ENCODE assay signal across 8 mouse cellular contexts in the genomic region with DNA sequence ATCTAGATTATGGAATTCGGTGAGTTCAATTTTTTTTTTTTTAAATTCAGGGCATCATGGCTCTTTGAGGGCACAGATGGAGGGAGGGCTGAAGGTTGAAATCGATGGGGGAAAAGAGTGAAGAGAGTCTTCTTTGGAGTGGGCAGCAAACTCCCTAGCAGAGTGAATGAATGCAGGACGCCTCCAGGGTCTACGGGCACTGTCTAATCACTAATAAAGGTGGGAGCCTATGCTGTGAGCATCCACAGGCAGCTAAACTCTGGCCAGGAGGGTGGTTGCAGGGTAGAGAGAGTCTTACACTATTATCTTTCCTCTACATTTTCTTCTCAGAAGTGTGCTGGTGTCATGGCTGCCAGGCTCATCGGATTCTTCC. TPM values are rescaled to one million over a fixed set of nuclear protein-coding genes. Genes with fewer than 3 reads are reported as not detected.
DNase-seq lines count a peak whose midpoint lies in the region; ATAC-seq and TF ChIP-seq lines count a peak whose summit lies in the region.

No protein-coding gene starts in this region.

- no peaks in the 10 kb centered on the region for H3K27me3 ChIP-seq in embryonic facial prominence, embryonic 11.5 days (ENCODE audit: control insufficient read depth, insufficient read depth, low read length)
- H3K27me3 ChIP-seq in myocyte (ENCODE audit: control insufficient read depth, insufficient read depth, insufficient read length) = no peaks in the 10 kb centered on the region

- no peaks in the 10 kb centered on the region for H3K9me3 ChIP-seq in embryonic facial prominence, embryonic 11.5 days (replicated peaks; ENCODE audit: control insufficient read depth, low read length)

- intact Hi-C loops in left cerebral cortex, adult 2 months (cut with DNase I) = no loop called here

- H3K79me2 ChIP-seq in myocyte (ENCODE audit: control insufficient read depth, insufficient read depth) = peaks cover 6% of the 10 kb centered on the region

- H3K4me2 ChIP-seq in embryonic facial prominence, embryonic 11.5 days (ENCODE audit: low read depth, low read length) = peak overlapping the region; percentile 47
- H3K4me2 ChIP-seq in myocyte (ENCODE audit: low read depth) = peak overlapping the region; percentile 93

- H3K4me1 ChIP-seq in embryonic facial prominence, embryonic 11.5 days (ENCODE audit: control insufficient read depth, insufficient read depth, low read length) = no peaks in the 10 kb centered on the region

- no peak for ATAC-seq in embryonic facial prominence, embryonic 11.5 days (replicated peaks; ENCODE audit: insufficient number of reproducible peaks, low FRiP score, low TSS enrichment, low read depth)

- no peak for TF ChIP-seq POLR2A in myocyte (IDR thresholded peaks at IDR 0.05; ENCODE audit: insufficient read length, low read depth)

- peak overlapping the region; percentile 42 for H3K9ac ChIP-seq in embryonic facial prominence, embryonic 11.5 days (replicated peaks; ENCODE audit: low read length)

- 47% methylated on average over 5 of the region's 5 CpGs for WGBS in embryonic facial prominence, embryonic 11.5 days

- H3K27ac ChIP-seq in left cerebral cortex, adult 2 months = peak overlapping the region; percentile 83
- no peak overlapping the region for H3K27ac ChIP-seq in embryonic facial prominence, embryonic 11.5 days (replicated peaks; ENCODE audit: low read depth, low read length)

- TF ChIP-seq CTCF in left cerebral cortex, adult 2 months (IDR thresholded peaks at IDR 0.05) = no peak

- DNase-seq in left cerebral cortex, adult 2 months (ENCODE audit: extremely low spot score in 1 of 2, low spot score in 2 of 2) = no peak
- DNase-seq in left cerebral cortex, adult 11 months (ENCODE audit: low spot score) = no peak
- DNase-seq in embryonic facial prominence, embryonic 11.5 days (ENCODE audit: low spot score) = no peak
- DNase-seq in induced T-regulatory cell, adult 2 months (ENCODE audit: low read depth) = peak; percentile 33
- DNase-seq in frontal cortex, postnatal 36 days (ENCODE audit: low spot score in 2 of 2) = no peak
- no peak for DNase-seq in layer of hippocampus, postnatal 36 days
- no peak for DNase-seq in adrenal gland, postnatal 10 days

- no peak overlapping the region for H3ac ChIP-seq in myocyte (ENCODE audit: control insufficient read depth, insufficient read length)

- H3K4me3 ChIP-seq in left cerebral cortex, adult 2 months = peak overlapping the region; percentile 69
- H3K4me3 ChIP-seq in embryonic facial prominence, embryonic 11.5 days (ENCODE audit: low read depth, low read length) = peak overlapping the region; percentile 49
- H3K4me3 ChIP-seq in myocyte = peak overlapping the region; percentile 29

- H3K36me3 ChIP-seq in embryonic facial prominence, embryonic 11.5 days (replicated peaks; ENCODE audit: control insufficient read depth, insufficient read depth, low read depth, low read length) = peaks cover 6% of the 10 kb centered on the region
- H3K36me3 ChIP-seq in myocyte (ENCODE audit: control insufficient read depth, insufficient read depth) = peaks cover 8% of the 10 kb centered on the region

TF ChIP-seq in myocyte, 11 proteins besides CTCF, POLR2A, EP300 and RAD21:
- TF ChIP-seq TCF12 (IDR thresholded peaks at IDR 0.05; ENCODE audit: insufficient read depth, poor library complexity, severe bottlenecking) (no peak), TCF3 (IDR thresholded peaks at IDR 0.05; ENCODE audit: insufficient read length, low read depth) (no peak), CEBPB (IDR thresholded peaks at IDR 0.05; ENCODE audit: insufficient read depth, poor library complexity, severe bottlenecking) (no peak), REST (IDR thresholded peaks at IDR 0.05; ENCODE audit: insufficient read depth, insufficient read length) (no peak), POLR2AphosphoS2 (IDR thresholded peaks at IDR 0.05; ENCODE audit: insufficient read length, low read depth) (no peak), MYOG (IDR thresholded peaks at IDR 0.05; ENCODE audit: control insufficient read depth in 1 of 3, insufficient read depth in 1 of 3, insufficient read length in 2 of 3, low read depth in 2 of 3) (no peak), MYOD1 (IDR thresholded peaks at IDR 0.05; ENCODE audit: control insufficient read depth in 1 of 3, insufficient read length in 2 of 3, low read depth in 2 of 3) (no peak), SRF (IDR thresholded peaks at IDR 0.05; ENCODE audit: control insufficient read depth, insufficient read length, low read depth) (no peak), MAX (IDR thresholded peaks at IDR 0.05; ENCODE audit: low read depth) (no peak), USF1 (IDR thresholded peaks at IDR 0.05; ENCODE audit: low read depth) (no peak), E2F4 (IDR thresholded peaks at IDR 0.05; ENCODE audit: insufficient read depth) (no peak)

RNA-seq across cellular contexts. Expression of gene Gba, which starts 0.4 kb away (rescaled TPM):
- 10 to 100 TPM; 64.9 to 66.8 TPM for total RNA-seq in left cerebral cortex, adult 2 months (2021)
- 34.6 TPM in 2 replicates for polyA plus RNA-seq in embryonic facial prominence, embryonic 11.5 days (2014; fragmentation: Nextera tagmentation; extraction: Ambion mirVana)
- 52.5 TPM for polyA plus RNA-seq in myocyte (2012; fragmentation: generic; extraction: Trizol)
- total RNA-seq in layer of hippocampus, postnatal 36 days (2021) = 10 to 100 TPM; 57.0 to 61.9 TPM
- 10 to 100 TPM; 47.8 to 48.1 TPM for total RNA-seq in adrenal gland, postnatal 10 days (2021)

RNA-seq across cellular contexts. Expression of gene Thbs3, which starts 11.9 kb away (rescaled TPM):
- 10 to 100 TPM; 21.2 to 21.9 TPM for total RNA-seq in left cerebral cortex, adult 2 months (2021)
- 24.4 and 26.0 TPM in 2 replicates for polyA plus RNA-seq in embryonic facial prominence, embryonic 11.5 days (2014; fragmentation: Nextera tagmentation; extraction: Ambion mirVana)
- 5.9 TPM for polyA plus RNA-seq in myocyte (2012; fragmentation: generic; extraction: Trizol)
- total RNA-seq in layer of hippocampus, postnatal 36 days (2021) = 10 to 100 TPM; 37.7 to 38.1 TPM
- 10 to 100 TPM; 21.8 to 22.6 TPM for total RNA-seq in adrenal gland, postnatal 10 days (2021)

RNA-seq across cellular contexts. Expression of gene Fam189b, which starts 20.2 kb away (rescaled TPM):
- 10 to 100 TPM; 56.9 to 60.4 TPM for total RNA-seq in left cerebral cortex, adult 2 months (2021)
- polyA plus RNA-seq in embryonic facial prominence, embryonic 11.5 days (2014; fragmentation: Nextera tagmentation; extraction: Ambion mirVana) = 15.3 and 19.4 TPM in 2 replicates
- polyA plus RNA-seq in myocyte (2012; fragmentation: generic; extraction: Trizol) = 15.0 TPM
- 10 to 100 TPM; 57.8 to 71.0 TPM for total RNA-seq in layer of hippocampus, postnatal 36 days (2021)
- total RNA-seq in adrenal gland, postnatal 10 days (2021) = 10 to 100 TPM; 16.2 to 24.8 TPM

RNA-seq across cellular contexts. Expression of gene Mtx1, which starts 23.8 kb away (rescaled TPM):
- 10 to 100 TPM; 96.2 to 99.9 TPM for total RNA-seq in left cerebral cortex, adult 2 months (2021)
- polyA plus RNA-seq in embryonic facial prominence, embryonic 11.5 days (2014; fragmentation: Nextera tagmentation; extraction: Ambion mirVana) = 208 and 225 TPM in 2 replicates
- polyA plus RNA-seq in myocyte (2012; fragmentation: generic; extraction: Trizol) = 114 TPM
- 10 to 100 TPM; 89.5 to 93.8 TPM for total RNA-seq in layer of hippocampus, postnatal 36 days (2021)
- total RNA-seq in adrenal gland, postnatal 10 days (2021) = 100 to 1,000 TPM; 176 to 198 TPM

RNA-seq across cellular contexts. Expression of gene Muc1, which starts 25.7 kb away (rescaled TPM):
- under 1 TPM; 0.29 to 0.33 TPM for total RNA-seq in left cerebral cortex, adult 2 months (2021)
- 0.90 and 1.3 TPM in 2 replicates for polyA plus RNA-seq in embryonic facial prominence, embryonic 11.5 days (2014; fragmentation: Nextera tagmentation; extraction: Ambion mirVana)
- polyA plus RNA-seq in myocyte (2012; fragmentation: generic; extraction: Trizol) = 0.37 TPM
- 1 to 10 TPM in 1 of 2 experiments, under 1 TPM in 1; 0.61 to 1.0 TPM for total RNA-seq in layer of hippocampus, postnatal 36 days (2021)
- under 1 TPM; 0.51 to 0.55 TPM for total RNA-seq in adrenal gland, postnatal 10 days (2021)
